Mouse (Mus musculus) intestine, embryonic 15.5 days (tissue): ENCODE results near the gene Gm3012. TPM values are rescaled to one million over a fixed set of nuclear protein-coding genes. Genes with fewer than 3 reads are reported as not detected.
"Not testable (repeated sequence)": the region's sequence is repeated elsewhere in the genome, so short reads cannot be mapped to it uniquely, and the experiment has no call there.

Experiments
- ATAC-seq: fragments of 200-750 bp; cut with Nextera tagmentation; 2 replicates; pipeline ENCODE4 v1.8.0; 2017; ENCODE audit warnings: moderate TSS enrichment, moderate library complexity
- H3K27ac ChIP-seq: fragments of 300-500 bp; sonication (generic); 2 replicates; pipeline ENCODE4 v1.5.1; 2015; ENCODE audit warnings: mild to moderate bottlenecking, inconsistent platforms
- H3K27me3 ChIP-seq: fragments of 300-500 bp; sonication (generic); replicated peaks from 2 replicates; pipeline ENCODE4 v1.6.1; 2015; ENCODE audit warnings: inconsistent platforms
- H3K36me3 ChIP-seq: fragments of 300-500 bp; sonication (generic); 2 replicates; pipeline ENCODE4 v1.6.1; 2015; ENCODE audit warnings: inconsistent platforms
- H3K4me1 ChIP-seq: fragments of 300-500 bp; sonication (generic); replicated peaks from 2 replicates; pipeline ENCODE4 v1.6.1; 2015; ENCODE audit warnings: inconsistent platforms
- H3K4me2 ChIP-seq: fragments of 300-500 bp; sonication (generic); replicated peaks from 2 replicates; pipeline ENCODE4 v1.6.1; 2015; ENCODE audit warnings: mild to moderate bottlenecking, inconsistent platforms
- H3K4me3 ChIP-seq: fragments of 300-500 bp; sonication (generic); replicated peaks from 2 replicates; pipeline ENCODE4 v1.5.1; 2015; ENCODE audit warnings: inconsistent platforms
- H3K9ac ChIP-seq: fragments of 300-500 bp; sonication (generic); 2 replicates; pipeline ENCODE4 v1.6.1; 2015; ENCODE audit warnings: inconsistent platforms
- H3K9me3 ChIP-seq: fragments of 300-500 bp; sonication (generic); 2 replicates; pipeline ENCODE4 v1.6.1; 2016; ENCODE audit warnings: inconsistent platforms
- WGBS: fragments of 180-500 bp; shearing (Covaris S2); methylation state at CpG from one replicate; pipeline ENCODE4 v1.1.7; 2015; 5-methylcytosine and 5-hydroxymethylcytosine counted together
- polyA plus RNA-seq: library from polyadenylated mRNA; unstranded; fragments of >200 nt; fragmentation: Nextera tagmentation; extraction: Ambion mirVana; gene quantifications from 2 replicates; pipeline ENCODE4 v1.2.1, GENCODE M21; 2015

Gm3012 gene
- not detected in 2 replicates for polyA plus RNA-seq

DNA sequence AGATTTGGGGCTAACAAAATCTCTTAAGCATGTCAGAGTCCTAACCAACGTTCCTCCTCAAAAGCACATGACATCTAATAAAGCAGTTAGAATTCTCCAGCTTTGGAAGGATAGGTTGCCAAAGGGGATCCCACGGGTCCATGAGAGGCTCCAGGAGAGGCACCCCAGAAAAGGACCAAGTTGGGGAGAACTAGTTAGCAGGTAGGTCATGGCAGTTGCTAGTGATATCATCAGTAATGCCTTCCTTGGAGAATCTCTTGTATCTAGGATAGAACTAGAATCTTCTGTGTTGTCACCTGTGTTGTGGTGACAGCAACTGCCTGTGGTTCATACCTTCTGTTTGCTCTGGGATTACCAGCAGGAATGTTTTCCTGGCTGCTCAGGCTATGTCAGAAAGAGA is at the start of gene Gm3012:
Gene Gm3012, plus strand, starts transcription at position 301 of the 400 bp plus-strand sequence.
- WGBS = no CpG with 5 or more reads among the region's 2 CpGs
- not testable (repeated sequence) for H3K27me3 ChIP-seq, H3K9me3 ChIP-seq, H3K36me3 ChIP-seq, H3K4me2 ChIP-seq, ATAC-seq, H3K9ac ChIP-seq, H3K27ac ChIP-seq, H3K4me3 ChIP-seq, H3K4me1 ChIP-seq

DNA sequence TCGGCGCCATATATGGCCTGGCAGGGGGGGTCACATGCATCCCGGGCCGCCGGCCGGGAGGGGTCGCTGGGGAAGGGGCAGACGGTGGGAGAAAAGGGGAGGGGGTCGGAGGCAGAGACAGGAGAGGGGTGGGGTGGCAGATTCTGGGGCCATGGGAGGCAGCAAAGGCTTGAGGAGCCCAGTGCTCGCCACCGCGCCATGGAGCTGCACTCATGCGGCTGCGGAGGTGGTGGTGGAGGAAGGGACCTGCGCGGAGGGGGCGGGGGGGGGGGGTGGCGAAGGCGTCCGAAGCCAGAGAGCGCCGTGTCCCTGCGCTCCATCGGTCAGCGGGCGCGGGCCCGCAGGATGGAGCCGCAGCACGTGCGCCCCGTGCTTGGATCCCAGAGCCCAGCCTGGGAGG is 17.4 kb downstream of the Gm3012 start, which contains the start of gene Gm3020:
Gene Gm3020, plus strand, starts transcription at position 301 of the 400 bp plus-strand sequence.
- H3K9me3 ChIP-seq, H3K36me3 ChIP-seq, H3K27me3 ChIP-seq, H3K4me1 ChIP-seq, H3K27ac ChIP-seq, ATAC-seq, H3K4me3 ChIP-seq, H3K9ac ChIP-seq, H3K4me2 ChIP-seq: not testable (repeated sequence)
- no CpG with 5 or more reads among the region's 32 CpGs for WGBS

GRCm38 (mm10) chr14:3688483-3688882 is 54.2 kb downstream of the Gm3012 start, which contains the start of gene Gm3043:
Gene Gm3043 (plus strand): TSS chr14:3688783.
- not testable (repeated sequence) for H3K9me3 ChIP-seq, H3K36me3 ChIP-seq, H3K4me3 ChIP-seq, H3K4me1 ChIP-seq, ATAC-seq, H3K27me3 ChIP-seq, H3K9ac ChIP-seq, H3K4me2 ChIP-seq, H3K27ac ChIP-seq
- no CpG with 5 or more reads among the region's 3 CpGs for WGBS

Other genes starting within 250 kb of the Gm3012 start
- gene Gm10413, start 239.4 kb upstream of the Gm3012 start, polyA plus RNA-seq = not detected in 2 replicates
- 0.62 and 0.88 TPM in 2 replicates for gene Gm10409, start 221.9 kb upstream of the Gm3012 start, polyA plus RNA-seq
- 0.16 and 0.30 TPM in 2 replicates for gene Gm3005, start 206.4 kb upstream of the Gm3012 start, polyA plus RNA-seq
- gene Gm10408, start 185.1 kb upstream of the Gm3012 start, polyA plus RNA-seq = not detected in 2 replicates
- gene Gm3020, start 17.5 kb downstream of the Gm3012 start, polyA plus RNA-seq = 0.62 and 0.88 TPM in 2 replicates
- not detected in 2 replicates for gene Gm3043, start 54.3 kb downstream of the Gm3012 start, polyA plus RNA-seq
- 0.10 and 0.19 TPM in 2 replicates for gene Gm3002, start 175.6 kb downstream of the Gm3012 start, polyA plus RNA-seq
- gene Gm3033, start 211.7 kb downstream of the Gm3012 start, polyA plus RNA-seq = not detected in 2 replicates
- 0.11 TPM in 1 of 2 replicates, not detected in the other for gene Gm2916, start 249.7 kb downstream of the Gm3012 start, polyA plus RNA-seq